Mouse (Mus musculus) kidney, postnatal 0 days (tissue): ENCODE measurements around the gene Itsn2. TPM values are rescaled to one million over a fixed set of nuclear protein-coding genes. Genes with fewer than 3 reads are reported as not detected.

Experiments used
- ATAC-seq: fragments of 200-750 bp; cut with Nextera tagmentation; replicated peaks from 2 replicates; pipeline ENCODE4 v1.8.0; 2017; ENCODE audit warnings: low read depth, moderate number of reproducible peaks, moderate TSS enrichment, moderate library complexity; ENCODE audit not compliant: low FRiP score
- DNase-seq: peaks from one replicate; pipeline ENCODE4 v3.0.0-alpha.2; 2016; ENCODE audit warnings: low spot score
- H3K27ac ChIP-seq: fragments of 300-500 bp; sonication (generic); 2 replicates; pipeline ENCODE4 v1.5.1; 2014; ENCODE audit warnings: mild to moderate bottlenecking
- H3K27me3 ChIP-seq: fragments of 300-500 bp; sonication (generic); 2 replicates; pipeline ENCODE4 v1.6.1; 2014; ENCODE audit warnings: low read length, mixed read lengths; ENCODE audit not compliant: insufficient read depth
- H3K36me3 ChIP-seq: fragments of 300-500 bp; sonication (generic); 2 replicates; pipeline ENCODE4 v1.6.1; 2014; ENCODE audit warnings: low read length, mixed read lengths; ENCODE audit not compliant: insufficient read depth
- H3K4me1 ChIP-seq: fragments of 300-500 bp; sonication (generic); replicated peaks from 2 replicates; pipeline ENCODE4 v1.6.1; 2014; ENCODE audit warnings: antibody characterized with exemption, low read length, mixed read lengths; ENCODE audit not compliant: insufficient read depth
- H3K4me2 ChIP-seq: fragments of 300-500 bp; sonication (generic); 2 replicates; pipeline ENCODE4 v1.6.1; 2014; ENCODE audit warnings: mild to moderate bottlenecking, low read length, moderate library complexity, mixed read lengths
- H3K4me3 ChIP-seq: fragments of 300-500 bp; sonication (generic); replicated peaks from 2 replicates; pipeline ENCODE4 v1.5.1; 2014; ENCODE audit warnings: low read depth, low read length
- H3K9ac ChIP-seq: fragments of 300-500 bp; sonication (generic); 2 replicates; pipeline ENCODE4 v1.6.1; 2014; ENCODE audit warnings: low read depth, low read length
- H3K9me3 ChIP-seq: fragments of 300-500 bp; sonication (generic); replicated peaks from 2 replicates; pipeline ENCODE4 v1.6.1; 2016; ENCODE audit warnings: low read length, inconsistent platforms, mixed read lengths
- CTCF ChIP-seq: IDR thresholded peaks from 2 replicates; pipeline ENCODE4 v1.5.1; 2016; ENCODE audit warnings: antibody characterized with exemption, low read depth, mild to moderate bottlenecking, moderate library complexity
- WGBS: fragments of 180-500 bp; shearing (Covaris S2); extraction: QIAGEN DNeasy Blood & Tissue Kit; methylation state at CpG from one replicate; pipeline ENCODE4 v1.1.7; 2014; 5-methylcytosine and 5-hydroxymethylcytosine counted together
- polyA plus RNA-seq: library from polyadenylated mRNA; unstranded; fragments of >200 nt; fragmentation: Nextera tagmentation; extraction: Ambion mirVana; gene quantifications from 2 replicates; pipeline ENCODE4 v1.2.1, GENCODE M21; 2015

Itsn2 gene
- polyA plus RNA-seq, 1 experiment from 2014 or later, result 35.7 TPM

- H3K4me1 ChIP-seq, result no peaks in the 10 kb centered on the region
- H3K27me3 ChIP-seq, result no peaks in the 10 kb centered on the region
- no peak for ATAC-seq
- H3K9me3 ChIP-seq, result no peaks in the 10 kb centered on the region
- H3K9ac ChIP-seq, result no peak overlapping the region
- H3K27ac ChIP-seq, result no peak overlapping the region
- no peaks in the 10 kb centered on the region for H3K36me3 ChIP-seq
- 54% methylated on average over 1 of the region's 1 CpGs for WGBS
- no peak for TF ChIP-seq CTCF
- H3K4me3 ChIP-seq, result no peak overlapping the region
- no peak for DNase-seq
- no peak overlapping the region for H3K4me2 ChIP-seq
These were observed 164.6 kb downstream of the Itsn2 start for GRCm38 (mm10) chr12:4757060-4757459.

Other genes starting within 250 kb of the Itsn2 start
- gene Ncoa1, start 115.5 kb upstream of the Itsn2 start, polyA plus RNA-seq, result 8.2 and 8.7 TPM in 2 replicates
- not detected in 2 replicates for gene Gm3625, start 289 bp downstream of the Itsn2 start, polyA plus RNA-seq
- 0.12 and 0.18 TPM in 2 replicates for gene Fam228a, start 145.8 kb downstream of the Itsn2 start, polyA plus RNA-seq
- gene Pfn4, start 176.4 kb downstream of the Itsn2 start, polyA plus RNA-seq, result 4.2 and 5.2 TPM in 2 replicates
- 1.8 and 3.8 TPM in 2 replicates for gene Fam228b, start 176.6 kb downstream of the Itsn2 start, polyA plus RNA-seq
- gene Sf3b6, start 224.9 kb downstream of the Itsn2 start, polyA plus RNA-seq, result 333 and 389 TPM in 2 replicates
- 7.6 and 8.8 TPM in 2 replicates for gene Fkbp1b, start 249.0 kb downstream of the Itsn2 start, polyA plus RNA-seq